Mouse (Mus musculus) limb, embryonic 11.5 days (tissue): ENCODE measurements around the gene Rara. TPM values are rescaled to one million over a fixed set of nuclear protein-coding genes. Genes with fewer than 3 reads are reported as not detected.

Experiments
- ATAC-seq: fragments of 200-750 bp; cut with Nextera tagmentation; 2 replicates; pipeline ENCODE4 v1.8.0; 2017; ENCODE audit warnings: low read depth; ENCODE audit not compliant: insufficient number of reproducible peaks, low FRiP score, low TSS enrichment
- DNase-seq: peaks from one replicate; pipeline ENCODE4 v3.0.0-alpha.2; 2015; ENCODE audit warnings: low spot score
- H3K27ac ChIP-seq: fragments of 300-500 bp; sonication (generic); replicated peaks from 2 replicates; pipeline ENCODE4 v1.5.1; 2014; ENCODE audit warnings: low read depth, mild to moderate bottlenecking, low read length
- H3K27me3 ChIP-seq: fragments of 300-500 bp; sonication (generic); 2 replicates; pipeline ENCODE4 v1.6.1; 2014; ENCODE audit warnings: mild to moderate bottlenecking, low read length, mixed read lengths; ENCODE audit not compliant: control insufficient read depth, insufficient read depth
- H3K36me3 ChIP-seq: fragments of 300-500 bp; sonication (generic); 2 replicates; pipeline ENCODE4 v1.6.1; 2014; ENCODE audit warnings: mild to moderate bottlenecking, low read length, moderate library complexity, mixed read lengths; ENCODE audit not compliant: control insufficient read depth, insufficient read depth
- H3K4me1 ChIP-seq: fragments of 300-500 bp; sonication (generic); 2 replicates; pipeline ENCODE4 v1.6.1; 2014; ENCODE audit warnings: low read length, mixed read lengths; ENCODE audit not compliant: control insufficient read depth, insufficient read depth
- H3K4me2 ChIP-seq: fragments of 300-500 bp; sonication (generic); 2 replicates; pipeline ENCODE4 v1.6.1; 2014; ENCODE audit warnings: low read depth, mild to moderate bottlenecking, moderate library complexity; ENCODE audit not compliant: severe bottlenecking
- H3K4me3 ChIP-seq: fragments of 300-500 bp; sonication (generic); 2 replicates; pipeline ENCODE4 v1.5.1; 2014; ENCODE audit warnings: low read depth, low read length
- H3K9ac ChIP-seq: fragments of 300-500 bp; sonication (generic); 2 replicates; pipeline ENCODE4 v1.6.1; 2014; ENCODE audit warnings: mild to moderate bottlenecking, low read length
- H3K9me3 ChIP-seq: fragments of 300-500 bp; sonication (generic); 2 replicates; pipeline ENCODE4 v1.6.1; 2016; ENCODE audit warnings: low read length; ENCODE audit not compliant: control insufficient read depth
- WGBS: fragments of 180-500 bp; shearing (Covaris S2); extraction: QIAGEN DNeasy Blood & Tissue Kit; methylation state at CpG from one replicate; pipeline ENCODE4 v1.1.7; 2014; 5-methylcytosine and 5-hydroxymethylcytosine counted together
- polyA plus RNA-seq: library from polyadenylated mRNA; unstranded; fragments of >200 nt; fragmentation: Nextera tagmentation; extraction: Ambion mirVana; gene quantifications from 2 replicates; pipeline ENCODE4 v1.2.1, GENCODE M21; 2014

The Rara gene
- polyA plus RNA-seq, 1 experiment from 2014 or later, result 46.7 TPM

DNA sequence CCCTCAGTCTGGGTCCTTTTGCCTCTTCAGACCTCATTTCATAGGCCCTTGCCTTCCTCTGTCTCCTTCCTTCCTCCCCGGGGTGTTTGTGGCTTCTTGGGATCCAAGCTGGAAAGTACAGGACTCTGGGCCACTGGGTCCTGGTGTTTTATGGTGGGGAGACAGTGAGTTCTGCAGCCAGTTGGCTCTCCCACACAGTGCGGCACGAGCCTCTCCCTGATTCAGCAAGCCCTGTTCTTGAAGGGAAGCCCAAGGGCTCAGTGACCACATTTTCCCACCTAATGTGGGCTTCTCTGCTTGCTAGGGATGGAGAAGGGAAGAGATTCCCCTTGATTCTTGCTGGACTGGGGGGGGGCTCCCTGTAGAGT is 14.9 kb downstream of the Rara start:
- peak overlapping the region; percentile 84 for H3K27ac ChIP-seq
- no peaks in the 10 kb centered on the region for H3K27me3 ChIP-seq
- H3K4me2 ChIP-seq, result peak overlapping the region; percentile 77
- no peaks in the 10 kb centered on the region for H3K36me3 ChIP-seq
- WGBS, result 49% methylated on average over 3 of the region's 3 CpGs
- DNase-seq (peak; percentile 34), ATAC-seq (no peak)
- peaks cover 76% of the 10 kb centered on the region for H3K4me1 ChIP-seq
- 0 out of 2 replicates have a peak overlapping the region, but pooled peaks have one; percentile 27 for H3K9ac ChIP-seq
- H3K9me3 ChIP-seq, result no peaks in the 10 kb centered on the region
- peak overlapping the region; percentile 30 for H3K4me3 ChIP-seq

DNA sequence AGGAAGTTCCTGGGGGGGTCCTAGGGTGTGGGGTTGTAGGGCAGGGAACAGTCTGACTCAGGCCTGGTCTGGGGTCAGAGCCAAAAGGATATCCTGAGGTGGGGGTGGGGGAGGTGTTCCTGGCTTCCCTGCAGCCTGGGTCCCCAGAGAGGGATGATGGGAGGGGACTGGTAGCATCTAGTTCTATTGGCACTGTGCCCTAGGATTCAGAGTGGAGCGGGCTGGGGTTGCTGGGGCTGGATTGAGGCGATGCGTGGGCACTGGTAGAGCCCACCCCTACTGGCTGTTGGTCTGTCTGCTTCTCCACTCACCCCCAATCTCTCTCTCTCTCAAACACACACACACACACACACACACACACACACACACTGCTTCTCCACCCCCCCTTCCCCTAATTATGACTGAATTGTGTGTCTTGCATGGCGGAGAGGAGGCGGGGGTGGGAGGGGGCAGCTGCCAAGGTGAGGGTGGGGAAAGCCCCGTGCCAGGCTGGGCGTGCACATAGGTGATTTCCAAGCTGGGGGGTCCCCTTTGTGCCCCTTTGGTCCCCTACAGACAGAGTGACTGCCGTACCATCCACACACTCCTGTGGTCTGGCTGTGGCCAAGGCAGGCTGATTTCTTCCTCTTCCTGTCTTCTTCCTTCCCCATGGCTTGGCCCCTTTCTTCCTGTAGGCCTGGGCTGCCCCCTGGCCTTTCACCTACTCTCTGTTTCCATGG is 15.5 kb downstream of the Rara start:
- Histone ChIP-seq H3K27ac (peak overlapping the region; percentile 84), H3K27me3 (no peaks in the 10 kb centered on the region), H3K9me3 (no peaks in the 10 kb centered on the region), H3K4me2 (peak overlapping the region; percentile 77), H3K36me3 (no peaks in the 10 kb centered on the region), H3K4me3 (no peak overlapping the region), H3K4me1 (peaks cover 76% of the 10 kb centered on the region), H3K9ac (no peak overlapping the region)
- 80% methylated on average over 8 of the region's 8 CpGs for WGBS
- ATAC-seq (no peak), DNase-seq (no peak)

DNA sequence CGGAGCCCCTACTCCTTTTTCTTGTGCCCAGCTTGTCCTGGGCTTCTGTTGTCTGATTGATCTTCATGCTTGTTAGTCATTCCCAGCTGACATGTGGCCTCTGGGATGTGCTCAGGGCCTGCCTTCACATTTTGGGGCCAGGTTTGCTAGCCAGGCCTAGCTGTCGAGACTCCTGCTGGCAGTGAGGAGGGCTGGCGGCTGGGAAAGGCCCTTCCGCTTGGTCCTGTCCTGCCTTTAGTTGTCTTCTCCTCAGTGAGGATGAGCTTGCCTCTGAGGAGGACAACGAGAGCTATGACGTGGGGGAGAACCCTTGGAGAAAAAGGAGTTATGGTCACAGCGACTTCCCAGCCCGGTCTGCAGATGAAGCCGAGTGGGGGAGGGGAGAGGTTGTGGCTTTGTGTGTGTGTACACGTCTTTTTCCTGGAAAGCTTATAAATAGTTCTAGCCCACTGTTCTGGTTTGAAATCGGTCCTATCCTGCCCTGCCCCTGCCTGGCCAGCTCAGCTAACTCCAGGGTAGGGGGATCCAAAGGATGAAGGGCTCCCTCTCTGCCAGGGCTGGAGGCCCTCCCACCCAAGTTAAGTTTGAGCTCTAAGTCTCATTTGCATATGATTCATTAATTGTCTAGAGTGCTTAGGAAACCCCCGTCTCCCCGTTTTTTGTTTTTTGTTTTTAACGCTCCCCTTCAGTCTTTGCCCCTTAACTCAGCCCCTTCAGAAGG is 16.3 kb downstream of the Rara start:
- 41% methylated on average over 14 of the region's 14 CpGs for WGBS
- Histone ChIP-seq H3K27ac (peak overlapping the region; percentile 72), H3K4me2 (peak overlapping the region; percentile 28), H3K27me3 (no peaks in the 10 kb centered on the region), H3K9me3 (no peaks in the 10 kb centered on the region), H3K9ac (no peak overlapping the region), H3K4me3 (no peak overlapping the region; the same call in 1 of the 2 replicates), H3K4me1 (peaks cover 70% of the 10 kb centered on the region), H3K36me3 (0 out of 2 replicates have a peak, but pooled peaks cover 2% of the 10 kb centered on the region)
- DNase-seq (peak; percentile 41), ATAC-seq (no peak)

- H3K4me1 ChIP-seq, result peaks cover 58% of the 10 kb centered on the region
- no peak overlapping the region for H3K4me2 ChIP-seq
- H3K27ac ChIP-seq, result no peak overlapping the region
- DNase-seq (no peak), ATAC-seq (no peak)
- H3K27me3 ChIP-seq, result no peaks in the 10 kb centered on the region
- H3K9me3 ChIP-seq, result no peaks in the 10 kb centered on the region
- H3K9ac ChIP-seq, result no peak overlapping the region
- no peak overlapping the region for H3K4me3 ChIP-seq
- 0 out of 2 replicates have a peak, but pooled peaks cover 2% of the 10 kb centered on the region for H3K36me3 ChIP-seq
- WGBS, result 35% methylated on average over 11 of the region's 11 CpGs
Measured at GRCm38 (mm10) chr11:98944897-98945604, 17.4 kb downstream of the Rara start.

GRCm38 (mm10) chr11:98945605-98945977 is 18.0 kb downstream of the Rara start:
- Histone ChIP-seq H3K4me2 (no peak overlapping the region), H3K27ac (no peak overlapping the region), H3K4me1 (peaks cover 56% of the 10 kb centered on the region), H3K27me3 (no peaks in the 10 kb centered on the region), H3K36me3 (peaks cover 7% of the 10 kb centered on the region), H3K4me3 (no peak overlapping the region), H3K9me3 (no peaks in the 10 kb centered on the region), H3K9ac (no peak overlapping the region)
- WGBS, result 59% methylated on average over 3 of the region's 3 CpGs
- ATAC-seq, result no peak
- no peak for DNase-seq

DNA sequence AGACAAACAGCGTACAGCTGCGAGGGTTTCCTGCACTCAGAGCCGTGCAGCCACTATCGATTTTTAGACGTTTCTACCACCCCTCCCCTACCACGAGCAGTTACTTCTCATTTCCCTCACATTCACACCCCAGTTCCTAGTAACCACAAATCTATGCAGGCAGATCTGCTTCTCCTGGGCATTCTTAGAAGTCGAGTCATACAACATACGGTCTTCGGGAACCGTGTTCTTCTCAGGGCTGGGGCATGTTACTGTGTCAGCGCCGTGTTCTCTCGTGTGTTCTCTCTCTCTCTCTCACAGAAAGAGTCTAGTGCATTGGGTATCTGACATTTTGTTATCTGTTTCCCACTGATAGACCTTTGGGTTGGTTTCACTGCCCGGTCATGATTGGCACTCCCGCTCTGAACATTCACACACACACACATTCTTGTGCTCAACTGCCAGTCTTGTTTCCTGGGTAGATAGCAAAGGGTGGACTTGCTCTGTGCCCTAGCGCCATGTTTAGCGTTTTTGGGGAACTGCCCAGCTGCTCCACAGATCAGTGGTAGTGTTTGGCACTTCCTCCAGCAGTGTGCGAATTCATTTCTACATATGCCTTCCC is 20.5 kb downstream of the Rara start:
- no peaks in the 10 kb centered on the region for H3K27me3 ChIP-seq
- no peak overlapping the region for H3K4me3 ChIP-seq
- peaks cover 43% of the 10 kb centered on the region for H3K4me1 ChIP-seq
- DNase-seq (no peak), ATAC-seq (no peak)
- H3K4me2 ChIP-seq, result no peak overlapping the region
- H3K9me3 ChIP-seq, result no peaks in the 10 kb centered on the region
- 86% methylated on average over 18 of the region's 18 CpGs for WGBS
- H3K36me3 ChIP-seq, result peaks cover 13% of the 10 kb centered on the region
- H3K27ac ChIP-seq, result no peak overlapping the region
- H3K9ac ChIP-seq, result no peak overlapping the region

DNA sequence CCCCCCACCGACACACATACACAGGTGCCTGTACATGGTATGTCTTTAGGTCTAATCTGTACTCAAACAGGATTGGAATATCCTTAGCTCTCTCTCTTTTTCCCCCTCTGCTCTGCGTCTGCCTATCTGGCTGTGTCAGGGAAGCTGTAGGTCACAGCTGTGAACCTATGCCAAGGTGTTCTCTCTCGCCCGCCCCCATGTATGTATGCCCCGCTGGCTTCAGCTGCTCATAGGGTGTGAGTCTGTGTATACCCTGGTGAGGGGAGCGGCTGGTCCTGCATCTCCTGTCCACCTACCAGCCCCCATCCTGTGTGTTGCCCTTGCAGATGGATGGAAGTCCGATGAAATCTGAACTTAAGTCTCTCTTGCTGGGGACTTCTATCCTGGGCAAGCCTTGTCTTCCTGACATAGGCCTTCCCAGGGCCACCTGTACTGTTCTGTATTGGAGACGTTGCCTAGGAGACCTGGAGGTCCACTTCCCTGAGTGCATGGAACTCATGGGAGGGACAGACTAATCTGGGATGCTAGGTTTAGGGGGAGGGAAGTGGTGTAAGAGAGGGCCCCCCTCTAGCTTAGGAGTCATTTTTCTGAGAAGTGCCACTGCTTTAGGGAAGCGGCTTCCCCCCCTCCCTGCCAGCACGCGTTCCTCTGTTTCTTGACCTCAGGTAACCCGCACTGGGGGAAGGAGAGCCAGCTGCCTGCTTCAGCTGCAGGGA is 21.8 kb downstream of the Rara start:
- H3K9ac ChIP-seq, result no peak overlapping the region
- ATAC-seq (no peak), DNase-seq (no peak)
- H3K27me3 ChIP-seq, result no peaks in the 10 kb centered on the region
- H3K9me3 ChIP-seq, result no peaks in the 10 kb centered on the region
- H3K4me2 ChIP-seq, result no peak overlapping the region
- WGBS, result 77% methylated on average over 12 of the region's 12 CpGs
- peaks cover 13% of the 10 kb centered on the region for H3K36me3 ChIP-seq
- H3K4me3 ChIP-seq, result no peak overlapping the region
- no peak overlapping the region for H3K27ac ChIP-seq
- H3K4me1 ChIP-seq, result peaks cover 42% of the 10 kb centered on the region
